ENCODE assay signal across 7 mouse cellular contexts in the genomic region with DNA sequence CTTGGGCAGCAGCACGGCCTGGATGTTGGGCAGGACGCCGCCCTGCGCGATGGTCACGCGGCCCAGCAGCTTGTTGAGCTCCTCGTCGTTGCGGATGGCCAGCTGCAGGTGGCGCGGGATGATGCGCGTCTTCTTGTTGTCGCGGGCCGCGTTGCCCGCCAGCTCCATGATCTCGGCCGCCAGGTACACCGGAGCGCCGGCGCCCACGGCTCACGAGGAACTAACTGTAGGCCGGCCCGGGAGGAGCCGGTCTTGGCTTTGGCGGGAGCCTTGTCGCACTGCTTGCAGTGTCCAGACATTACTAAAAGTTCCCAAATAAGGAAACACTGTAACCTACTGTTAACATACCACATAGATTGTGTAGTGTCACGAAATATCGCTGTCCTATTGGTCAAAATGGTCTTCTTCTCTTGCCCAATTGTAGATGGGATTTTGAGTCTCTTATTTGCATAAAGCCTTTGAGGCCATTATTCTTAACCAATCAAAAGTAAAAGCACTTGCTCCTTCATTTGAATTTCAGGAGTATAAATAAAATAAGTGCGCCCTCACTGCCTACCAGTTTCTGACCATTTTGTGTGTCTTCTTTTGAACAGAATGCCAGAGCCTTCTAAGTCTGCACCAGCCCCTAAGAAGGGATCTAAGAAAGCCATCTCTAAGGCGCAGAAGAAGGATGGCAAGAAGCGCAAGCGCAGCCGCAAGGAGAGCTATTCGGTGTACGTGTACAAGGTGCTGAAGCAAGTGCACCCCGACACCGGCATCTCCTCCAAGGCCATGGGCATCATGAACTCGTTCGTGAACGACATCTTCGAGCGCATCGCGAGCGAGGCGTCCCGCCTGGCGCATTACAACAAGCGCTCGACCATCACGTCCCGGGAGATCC. TPM values are rescaled to one million over a fixed set of nuclear protein-coding genes. Genes with fewer than 3 reads are reported as not detected.
DNase-seq lines count a peak whose midpoint lies in the region; ATAC-seq lines count a peak whose summit lies in the region.
"Not testable (repeated sequence)": the region's sequence is repeated elsewhere in the genome, so short reads cannot be mapped to it uniquely, and the experiment has no call there.

A gene (plus strand): TSS at position 534 of the 880 bp plus-strand sequence.

- not testable (repeated sequence) for H3K9me3 ChIP-seq in intestine, embryonic 16.5 days (ENCODE audit: control insufficient read depth, low read length)

- DNase-seq in adrenal gland, adult 2 months = peak; percentile 81
- DNase-seq in embryo, embryonic 11.5 days (ENCODE audit: low read depth, low spot score) = peak; percentile 80
- DNase-seq in gastrocnemius, postnatal 4 days (ENCODE audit: low spot score in 2 of 2) = peak in 1 of 2 experiments; percentile 57
- DNase-seq in left cerebral cortex, postnatal 25 days (ENCODE audit: low spot score in 2 of 2) = peak; percentile 85 to 96
- peak; percentile 88 for DNase-seq in mesoderm, embryonic 11.5 days (ENCODE audit: low read depth, low spot score)
- DNase-seq in right cerebral cortex, postnatal 36 days (ENCODE audit: low spot score in 2 of 2) = peak; percentile 53 to 76

- peak within 1 kb of the TSS; percentile 58 for H3K4me2 ChIP-seq in intestine, embryonic 16.5 days (ENCODE audit: low read depth, low read length)

- peak within 1 kb of the TSS; percentile 75 for H3K9ac ChIP-seq in intestine, embryonic 16.5 days (ENCODE audit: low read depth, low read length)

- not testable (repeated sequence) for H3K36me3 ChIP-seq in intestine, embryonic 16.5 days (ENCODE audit: control insufficient read depth, insufficient read depth, low read length)

- H3K27ac ChIP-seq in intestine, embryonic 16.5 days (ENCODE audit: low read length) = peak within 1 kb of the TSS; percentile 100

- not testable (repeated sequence) for H3K27me3 ChIP-seq in intestine, embryonic 16.5 days (replicated peaks; ENCODE audit: control insufficient read depth, insufficient read depth, low read length)

- intact Hi-C loops in left cerebral cortex, postnatal 25 days (cut with DNase I) = not testable (repeated sequence)

- peak within 1 kb of the TSS; percentile 48 for H3K4me3 ChIP-seq in intestine, embryonic 16.5 days (ENCODE audit: low read length)

- peak; percentile 90 for ATAC-seq in intestine, embryonic 16.5 days

- H3K4me1 ChIP-seq in intestine, embryonic 16.5 days (ENCODE audit: control insufficient read depth, insufficient read depth, low read length) = not testable (repeated sequence)

- 0% methylated on average over 36 of the region's 58 CpGs for WGBS in intestine, embryonic 16.5 days

RNA-seq across cellular contexts. Expression of the gene that starts here (rescaled TPM):
- 10 to 100 TPM; 17.1 TPM for total RNA-seq in adrenal gland, adult 2 months (2021)
- 4.2 and 5.6 TPM in 2 replicates for polyA plus RNA-seq in adrenal gland, adult 2 months (2012; rRNA removed)
- total RNA-seq in gastrocnemius, postnatal 4 days (2021) = 100 to 1,000 TPM; 215 to 270 TPM
- 1.7 and 2.0 TPM in 2 replicates for polyA plus RNA-seq in intestine, embryonic 16.5 days (2015; fragmentation: Nextera tagmentation; extraction: Ambion mirVana)
- total RNA-seq in left cerebral cortex, postnatal 25 days (2021) = 10 to 100 TPM; 17.5 to 23.2 TPM

Comparison
In these comparisons a context has a peak if more than half of its experiments do, and no peak if none do; other contexts are left out.
1. RNA of the gene that starts here (total RNA-seq): 215 to 270 TPM in gastrocnemius, postnatal 4 days; 17.5 to 23.2 TPM in left cerebral cortex, postnatal 25 days and 17.1 TPM in adrenal gland, adult 2 months; every median in the first group is over 4 times any median in the second.